Mouse (Mus musculus) G1E (cell line): ENCODE results near the gene Ubxn11.

Experiments
- CTCF ChIP-seq: IDR thresholded peaks from 2 replicates; pipeline ENCODE4 v1.5.1; 2012; ENCODE audit warnings: low read depth, low read length, inconsistent platforms, mixed read lengths
- GATA1 ChIP-seq: IDR thresholded peaks from 2 replicates; pipeline ENCODE4 v1.6.1; 2012; ENCODE audit warnings: borderline replicate concordance, low read length, inconsistent platforms, mixed read lengths
- GATA2 ChIP-seq: IDR thresholded peaks from 2 replicates; pipeline ENCODE4 v1.6.1; 2012; ENCODE audit warnings: low read depth, low read length, inconsistent platforms, borderline replicate concordance
- TAL1 ChIP-seq: conservative IDR thresholded peaks from 2 replicates; pipeline ENCODE4 v1.6.1; 2012; ENCODE audit warnings: low read depth, low read length, inconsistent platforms, mixed read lengths

DNA sequence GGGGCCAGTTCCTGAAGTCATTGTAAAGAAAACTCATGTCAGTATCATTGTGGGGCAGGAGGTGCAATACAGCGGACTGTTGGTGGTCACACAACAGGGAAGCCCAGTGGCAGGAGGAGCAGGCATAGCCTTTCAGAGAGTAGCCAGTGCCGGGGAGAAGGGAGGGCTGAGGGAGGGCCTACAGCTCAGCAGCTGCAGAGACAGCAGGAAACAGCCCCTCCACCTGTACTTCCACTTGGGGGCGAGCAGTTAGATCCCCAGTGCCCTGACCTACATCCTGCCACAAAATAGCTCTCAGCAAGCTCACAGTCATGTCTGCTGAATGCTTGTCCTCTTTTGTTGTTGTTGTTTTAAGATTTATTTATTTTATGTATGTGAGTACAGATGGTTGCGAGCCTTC, 19.2 kb downstream of the Ubxn11 start:
- TF ChIP-seq GATA2: no peak
- no peak for TF ChIP-seq CTCF
- no peak for TF ChIP-seq GATA1
- TF ChIP-seq TAL1: no peak
